Mouse (Mus musculus) ovary, adult 18-20 months (tissue): ENCODE data around the gene Hsd17b14.

ENCODE experiments used
- DNase-seq: peaks from one replicate; pipeline ENCODE4 v3.0.0; 2022; ENCODE audit warnings: low spot score, mixed read lengths

Gene Hsd17b14

GRCm38 (mm10) chr7:45598960-45599879 is 44.5 kb downstream of the Hsd17b14 start:
- DNase-seq: no peak

GRCm38 (mm10) chr7:45605704-45606289 is 51.1 kb downstream of the Hsd17b14 start:
- no peak for DNase-seq

GRCm38 (mm10) chr7:45609511-45609910 is 54.8 kb downstream of the Hsd17b14 start:
- no peak for DNase-seq

- no peak for DNase-seq
Observed at GRCm38 (mm10) chr7:45616277-45616676, 61.6 kb downstream of the Hsd17b14 start.

GRCm38 (mm10) chr7:45617042-45617695 is 62.5 kb downstream of the Hsd17b14 start, which contains the start of gene Fut1:
TSS of gene Fut1 (plus strand) at chr7:45617289.
- no peak for DNase-seq
